Mouse (Mus musculus): Measurements from ENCODE around the gene Cdkn2aip.

Cdkn2aip gene

GRCm38 (mm10) chr8:47695431-47696105 is 18.2 kb downstream of the Cdkn2aip start:
- DNase-seq (ENCODE audit: low spot score) = peak; percentile 35

- DNase-seq (ENCODE audit: low spot score) = peak; percentile 85
Measured at GRCm38 (mm10) chr8:47693119-47693518, 20.6 kb downstream of the Cdkn2aip start.

- DNase-seq (ENCODE audit: low spot score) = no peak
Measured at GRCm38 (mm10) chr8:47691831-47692230, 21.9 kb downstream of the Cdkn2aip start.

DNA sequence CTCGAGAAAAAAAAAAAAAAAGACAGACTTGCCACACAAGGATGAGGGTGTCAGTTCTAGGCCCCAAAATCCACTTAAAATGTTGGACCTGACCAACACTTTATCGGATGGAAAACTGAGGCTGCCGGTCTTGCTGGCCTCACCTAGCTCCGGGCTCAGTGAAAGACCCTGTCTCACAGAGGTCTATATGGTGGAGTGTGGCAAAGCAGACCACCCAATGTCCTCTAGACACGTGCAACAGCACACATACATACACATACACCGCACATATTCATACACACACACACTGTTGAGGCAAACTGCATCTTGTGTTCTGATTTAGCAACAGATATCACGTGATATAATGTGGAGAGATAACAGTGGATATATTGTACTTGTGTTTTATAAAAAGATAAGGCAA is 22.4 kb downstream of the Cdkn2aip start:
- no peak for DNase-seq (ENCODE audit: low spot score)

DNA sequence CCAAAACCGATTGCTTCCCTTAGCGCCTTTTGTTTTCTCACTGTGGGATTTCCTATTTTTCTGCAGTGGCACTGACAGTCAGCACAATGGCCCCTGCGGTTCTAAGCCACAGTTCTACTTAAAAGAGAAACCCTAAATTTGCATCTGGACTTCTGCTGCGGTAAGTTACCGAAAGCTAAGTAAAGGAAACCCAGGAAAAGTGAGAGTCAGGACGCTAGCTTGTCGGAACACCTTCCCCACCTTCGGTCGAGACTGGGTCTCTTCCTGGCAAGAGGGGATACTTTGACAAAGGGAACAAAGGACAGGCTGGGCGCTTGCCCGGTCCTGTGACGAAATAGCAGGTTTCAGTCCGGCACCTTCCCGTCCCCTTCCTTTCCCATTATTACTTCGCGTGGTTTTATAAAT is 23.1 kb downstream of the Cdkn2aip start:
- no peak for DNase-seq (ENCODE audit: low spot score)

DNA sequence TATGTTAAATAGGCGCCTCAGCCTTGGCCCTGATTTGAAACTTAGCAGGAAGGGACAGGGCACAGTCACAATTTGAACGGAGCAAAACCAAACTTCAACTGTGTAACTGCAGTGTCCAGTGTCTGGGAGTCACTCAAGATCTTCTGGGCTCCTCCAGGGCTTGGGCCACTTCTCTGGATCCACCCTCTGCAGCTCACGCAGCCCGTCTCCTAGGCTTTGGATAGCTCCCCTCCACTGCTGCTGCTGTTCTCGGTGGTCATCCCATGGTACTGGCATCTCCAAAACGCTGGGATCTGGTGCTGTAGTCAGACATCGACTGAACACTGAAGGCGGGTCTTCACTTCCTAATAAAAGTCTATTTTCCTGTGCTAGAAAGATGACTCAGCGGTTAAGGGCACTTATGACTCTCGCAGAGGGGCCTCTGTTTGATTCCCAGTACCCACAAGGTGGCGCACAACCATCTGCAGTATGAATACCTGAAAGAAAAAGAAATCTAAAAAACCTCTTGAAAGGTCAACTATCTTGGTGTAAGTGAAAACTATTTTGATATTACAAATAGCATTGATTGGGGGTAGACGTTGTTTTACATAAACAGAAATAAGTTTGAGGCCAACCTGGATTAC is 23.9 kb downstream of the Cdkn2aip start:
- DNase-seq (ENCODE audit: low spot score) = no peak

DNA sequence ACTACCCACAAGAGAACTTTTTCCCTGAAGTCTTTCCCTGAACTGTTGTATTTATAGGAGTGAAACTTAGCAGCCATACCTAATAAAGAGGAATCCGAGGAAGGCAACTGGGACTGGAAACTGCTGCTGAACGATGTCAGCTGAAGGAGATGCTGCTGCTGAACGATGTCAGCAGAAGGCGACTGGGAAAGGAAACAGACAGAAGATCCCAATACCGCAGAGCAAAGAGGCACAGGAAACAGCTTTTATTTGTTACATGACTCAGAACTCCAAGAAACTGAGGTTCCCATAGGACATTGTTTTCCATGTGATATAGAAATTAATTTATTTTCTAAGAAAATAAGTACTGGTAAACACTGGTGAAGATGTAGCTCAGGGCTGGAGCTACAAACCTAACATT is 29.3 kb downstream of the Cdkn2aip start:
- DNase-seq (ENCODE audit: low spot score) = no peak

DNA sequence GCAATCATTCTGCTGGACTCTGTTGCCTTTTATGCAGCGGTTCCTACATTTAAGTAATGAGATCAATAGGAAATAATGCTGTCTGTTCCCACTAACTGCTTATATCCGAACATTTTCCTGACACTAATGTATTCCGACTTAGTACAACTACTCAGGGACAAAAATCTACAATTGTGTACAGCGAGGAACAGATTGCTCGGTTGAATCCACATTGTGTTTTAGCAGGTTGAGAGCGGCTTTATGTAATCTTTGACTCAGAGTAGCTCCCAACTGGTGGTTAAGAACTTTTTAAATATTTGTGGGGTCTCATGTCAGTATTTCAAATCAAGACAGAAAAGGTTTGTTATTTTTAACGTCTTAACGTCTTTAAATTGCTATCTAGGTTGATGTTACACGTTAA is 29.7 kb downstream of the Cdkn2aip start:
- DNase-seq (ENCODE audit: low spot score) = no peak

GRCm38 (mm10) chr8:47680306-47680705 is 33.4 kb downstream of the Cdkn2aip start:
- no peak for DNase-seq (ENCODE audit: low spot score)

- no peak for DNase-seq (ENCODE audit: low spot score)
Measured at GRCm38 (mm10) chr8:47679603-47680002, 34.1 kb downstream of the Cdkn2aip start.

GRCm38 (mm10) chr8:47676631-47677030 is 37.1 kb downstream of the Cdkn2aip start:
- no peak for DNase-seq (ENCODE audit: low spot score)

DNA sequence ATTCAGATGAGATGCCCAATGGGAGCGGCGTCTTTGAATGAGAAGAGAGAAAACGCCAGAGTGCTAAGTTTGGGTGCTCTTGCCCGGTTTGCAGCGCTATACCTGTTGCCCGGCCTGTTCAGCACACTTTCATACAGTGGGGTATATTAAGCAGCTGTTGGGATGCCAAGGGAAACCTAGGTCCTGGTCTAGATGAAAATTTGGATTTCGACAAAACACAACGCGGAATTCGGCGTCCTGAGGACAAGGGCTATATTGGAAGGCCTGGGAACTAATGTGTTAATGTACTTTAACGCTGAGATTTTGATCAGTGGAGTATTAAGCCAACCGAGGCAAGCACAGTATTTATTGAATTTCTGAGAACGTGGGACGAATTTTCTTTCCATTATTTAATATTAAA is 37.5 kb downstream of the Cdkn2aip start:
- DNase-seq (ENCODE audit: low spot score) = no peak

GRCm38 (mm10) chr8:47675786-47676185 is 37.9 kb downstream of the Cdkn2aip start:
- DNase-seq (ENCODE audit: low spot score) = no peak

DNA sequence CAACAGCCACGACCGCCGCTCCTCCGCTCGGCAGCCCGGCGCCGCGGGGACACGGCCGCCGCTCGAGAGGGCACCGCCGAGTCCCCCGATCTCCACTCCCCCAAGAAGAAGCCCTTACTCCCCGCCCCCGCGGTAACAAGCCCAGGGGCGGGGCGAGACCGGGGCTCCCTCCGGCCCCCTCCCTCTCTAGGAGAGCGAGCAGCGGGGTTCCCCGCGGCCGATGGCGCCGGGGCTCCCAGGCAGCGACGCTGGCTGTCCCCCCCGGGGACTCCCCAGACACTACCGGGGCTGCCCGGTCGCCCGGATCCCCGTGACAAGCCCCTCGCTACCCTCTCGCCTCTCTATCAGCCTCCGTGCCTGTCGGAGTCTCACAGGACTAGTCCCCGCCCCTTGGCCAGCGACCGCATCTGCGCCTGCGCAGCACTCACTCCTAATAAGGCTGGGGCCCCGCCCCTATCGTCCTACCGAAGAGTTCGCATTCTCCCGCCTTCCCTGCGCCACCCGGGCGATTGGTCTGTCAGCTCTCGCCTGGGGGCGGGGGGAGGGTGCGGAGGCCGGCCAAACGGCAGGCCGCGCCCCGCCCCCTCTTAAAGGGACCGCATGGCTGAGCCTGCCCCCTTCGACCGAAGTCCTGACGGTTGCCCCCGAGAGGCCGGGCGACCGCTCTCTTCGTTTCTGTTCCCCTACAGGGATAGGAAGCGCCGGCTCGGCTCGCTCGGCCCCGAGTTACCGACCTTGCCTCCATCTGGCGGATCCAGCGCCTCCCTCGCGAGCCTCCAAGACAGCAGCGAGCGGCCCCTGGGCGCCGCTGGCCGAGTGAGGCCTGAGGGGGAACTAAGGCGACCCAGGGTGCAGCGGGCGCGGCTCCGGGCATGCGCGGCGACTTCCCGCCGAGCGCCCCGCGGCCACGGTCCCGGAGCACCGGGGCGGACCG is 38.7 kb downstream of the Cdkn2aip start, which contains the start of gene Ing2:
TSS of gene Ing2 (minus strand) at position 780 of the 934 bp plus-strand sequence.
- DNase-seq (ENCODE audit: low spot score) = peak; percentile 100

- DNase-seq (ENCODE audit: low spot score) = no peak
Measured at GRCm38 (mm10) chr8:47674140-47674776, 39.5 kb downstream of the Cdkn2aip start.

DNA sequence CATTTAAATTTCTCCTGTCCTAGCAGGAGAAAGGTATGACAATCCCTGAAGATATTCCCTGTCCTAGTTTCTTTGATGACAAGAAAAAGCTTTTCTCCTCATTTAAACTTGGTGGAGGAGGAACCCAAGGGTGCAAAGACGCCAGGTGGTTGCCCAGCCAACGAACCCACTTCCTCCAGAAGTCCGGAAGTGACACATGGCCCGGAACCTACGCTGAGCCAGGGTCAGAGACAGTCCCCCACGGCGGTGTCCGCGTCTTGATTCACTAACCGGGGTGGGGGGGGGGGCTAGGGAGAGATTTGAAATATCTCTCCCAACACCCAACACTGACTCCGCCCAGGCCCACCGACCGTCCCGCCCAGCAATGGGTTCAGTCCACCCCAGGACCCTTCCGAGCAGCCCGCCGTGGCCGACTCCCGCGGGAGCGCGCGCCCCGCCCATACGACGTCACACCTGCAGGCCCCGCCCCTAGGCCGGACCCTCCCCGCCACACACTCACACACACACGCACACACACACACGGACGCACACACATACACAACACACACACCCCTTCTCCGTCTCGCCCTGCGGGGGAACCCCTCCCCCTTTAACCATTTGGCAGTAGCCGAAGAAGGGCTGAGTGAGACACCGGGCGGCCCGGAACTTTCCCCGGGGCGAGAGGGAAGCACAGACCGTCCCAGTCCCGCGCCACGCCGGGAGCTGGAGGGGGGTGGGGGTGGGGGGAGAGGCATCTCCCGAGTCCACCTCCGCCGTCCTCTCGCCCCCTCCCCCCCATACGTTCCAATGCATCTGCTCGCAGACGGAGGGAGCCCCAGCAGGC is 40.2 kb downstream of the Cdkn2aip start:
- peak; percentile 89 for DNase-seq (ENCODE audit: low spot score)

DNA sequence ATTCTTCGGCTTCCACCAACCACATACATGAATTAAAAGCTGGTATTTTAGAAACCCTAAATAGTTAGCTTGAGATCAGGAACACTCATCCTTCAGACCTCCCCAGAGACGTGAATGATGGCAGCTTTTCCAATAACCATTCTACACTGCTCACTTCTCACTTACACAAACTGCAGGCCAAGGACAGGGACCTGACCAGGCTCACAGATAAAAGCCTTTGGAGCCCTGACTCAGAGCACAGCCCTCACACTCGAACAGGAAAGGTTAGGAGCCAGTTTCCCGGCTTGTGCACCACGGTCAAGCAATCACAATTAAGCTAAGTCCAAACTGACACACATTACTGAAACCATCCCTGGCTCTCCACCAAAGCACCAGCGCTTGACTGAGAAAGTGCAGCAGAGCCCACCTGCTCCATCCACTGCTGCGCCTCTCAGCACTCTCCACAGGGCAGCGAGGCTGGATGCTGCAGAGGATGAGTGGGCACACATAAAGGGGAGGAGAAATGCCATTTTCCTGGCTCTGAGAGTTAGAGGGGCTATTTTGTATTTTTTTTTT is 49.4 kb downstream of the Cdkn2aip start:
- no peak for DNase-seq (ENCODE audit: low spot score)

DNA sequence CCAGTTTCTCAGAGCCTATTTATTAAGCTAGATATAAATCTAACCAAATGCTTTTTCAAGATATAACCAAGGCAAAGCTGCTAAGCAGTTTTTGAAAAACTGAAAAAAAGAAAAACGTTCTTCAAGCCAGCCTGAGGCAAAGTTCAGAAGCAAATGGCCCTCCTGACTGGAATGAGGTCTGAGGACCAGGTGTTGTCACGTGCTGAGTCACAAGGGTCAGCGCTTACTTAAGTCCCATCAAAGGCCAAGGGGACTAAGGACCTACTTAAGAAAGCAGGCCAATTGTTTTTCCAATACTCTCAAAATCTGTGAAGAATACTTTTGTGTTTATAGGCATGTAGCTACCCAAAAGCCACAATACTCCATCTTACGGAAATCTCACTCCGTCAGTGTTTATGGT is 50.5 kb downstream of the Cdkn2aip start:
- no peak for DNase-seq (ENCODE audit: low spot score)

GRCm38 (mm10) chr8:47662716-47663115 is 51.0 kb downstream of the Cdkn2aip start:
- no peak for DNase-seq (ENCODE audit: low spot score)

GRCm38 (mm10) chr8:47660394-47660793 is 53.3 kb downstream of the Cdkn2aip start:
- no peak for DNase-seq (ENCODE audit: low spot score)

DNA sequence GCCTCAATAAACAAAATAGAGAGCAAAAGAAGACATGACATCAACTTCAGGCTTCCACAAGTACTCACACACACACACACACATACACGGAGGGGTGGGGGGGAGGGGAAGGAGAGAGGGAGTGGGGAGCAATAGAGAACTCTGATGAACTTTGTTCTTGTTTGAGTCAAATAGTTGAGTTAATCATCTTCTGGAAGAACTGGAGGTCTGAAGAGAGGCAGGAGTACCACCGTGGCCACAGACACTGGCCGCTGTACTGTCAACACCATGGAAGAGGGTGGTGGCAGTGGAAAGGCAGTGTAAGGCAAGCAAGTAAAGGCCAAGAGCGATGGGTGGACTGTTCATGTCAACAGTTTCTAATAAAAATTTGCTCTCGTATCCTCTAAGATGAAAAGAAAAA is 54.3 kb downstream of the Cdkn2aip start:
- DNase-seq (ENCODE audit: low spot score) = no peak

All from layer of hippocampus, adult 11-12 months (tissue).